ENCODE assay signal across 8 mouse cellular contexts in genomic region chr2:160806091-160806521, GRCm38 (mm10).
DNase-seq lines count a peak whose midpoint lies in the region; TF ChIP-seq lines count a peak whose summit lies in the region.

No protein-coding gene starts in this region.

- no peaks in the 10 kb centered on the region for H3K27me3 ChIP-seq in spleen, adult 2 months (ENCODE audit: control insufficient read depth, insufficient read depth, low read length)

- no peak overlapping the region for H3K4me3 ChIP-seq in spleen, adult 2 months (ENCODE audit: extremely low read depth, insufficient read depth, insufficient read length)

- peak; percentile 55 for DNase-seq in cerebellum, adult 9-10 months
- DNase-seq in cerebellum, adult 8-10 months = no peak
- DNase-seq in spleen, adult 2 months (ENCODE audit: low read depth in 1 of 2, low spot score in 2 of 2) = no peak
- no peak for DNase-seq in spleen, postnatal 10 days (ENCODE audit: low spot score in 2 of 2)
- DNase-seq in kidney, postnatal 10 days = peak; percentile 60
- peak; percentile 50 for DNase-seq in skeletal muscle tissue, adult 2 months (ENCODE audit: low read depth, low spot score)
- DNase-seq in MN1 (ENCODE audit: low spot score) = no peak
- no peak for DNase-seq in embryo, embryonic 9.5 days (ENCODE audit: extremely low spot score)

- peak overlapping the region; percentile 9; the same call in 1 of the 2 replicates for H3K27ac ChIP-seq in spleen, adult 2 months (ENCODE audit: insufficient read depth, low read length)

- no peaks in the 10 kb centered on the region for H3K4me1 ChIP-seq in spleen, adult 2 months (ENCODE audit: control insufficient read depth, insufficient read depth, insufficient read length)

- TF ChIP-seq POLR2A in spleen, adult 2 months (IDR thresholded peaks at IDR 0.05; ENCODE audit: low read depth, low read length) = no peak

- no peaks in the 10 kb centered on the region for H3K36me3 ChIP-seq in spleen, adult 2 months (ENCODE audit: control insufficient read depth, insufficient read depth, low read length)

- 81% methylated on average over 3 of the region's 3 CpGs for WGBS in spleen, adult 2 months

- no peak for TF ChIP-seq CTCF in spleen, adult 2 months (IDR thresholded peaks at IDR 0.05; ENCODE audit: extremely low read depth, insufficient read depth, insufficient read length, insufficient replicate concordance)

Comparison
In these comparisons a context has a peak if more than half of its experiments do, and no peak if none do; other contexts are left out.
1. DNase-seq: peak in cerebellum, adult 9-10 months (single experiment), kidney, postnatal 10 days (single experiment) and skeletal muscle tissue, adult 2 months (single experiment); none in cerebellum, adult 8-10 months (single experiment), spleen, adult 2 months (0 of 2), spleen, postnatal 10 days (0 of 2), MN1 (single experiment) and embryo, embryonic 9.5 days (single experiment).